Mouse (Mus musculus): ENCODE results near the gene Xirp1. TPM values are rescaled to one million over a fixed set of nuclear protein-coding genes. Genes with fewer than 3 reads are reported as not detected.
A peak's percentile ranks its signal among the peaks of the same experiment; 100 is the strongest.

The Xirp1 gene
- polyA plus RNA-seq, 1 experiment from 2014 or later = 0.25 TPM

GRCm38 (mm10) chr9:120000761-120001160 is 22.6 kb downstream of the Xirp1 start:
- no peak overlapping the region for H3K4me3 ChIP-seq
- no peak overlapping the region for H3K4me2 ChIP-seq (replicated peaks)
- H3K27ac ChIP-seq = no peak overlapping the region
- H3K36me3 ChIP-seq = no peaks in the 10 kb centered on the region
- H3K4me1 ChIP-seq = peaks cover 6% of the 10 kb centered on the region; the same call in 1 of the 2 replicates
- no peak overlapping the region for H3K9ac ChIP-seq
- no peak for ATAC-seq (ENCODE audit: low FRiP score, low read depth)
- H3K9me3 ChIP-seq = no peaks in the 10 kb centered on the region
- H3K27me3 ChIP-seq (replicated peaks) = peaks cover 6% of the 10 kb centered on the region; the same call in 1 of the 2 replicates
- WGBS = 84% methylated on average over 5 of the region's 5 CpGs

- no peak overlapping the region for H3K9ac ChIP-seq
These were observed 23.8 kb downstream of the Xirp1 start for GRCm38 (mm10) chr9:119999636-120000035.

GRCm38 (mm10) chr9:119998776-119999175 is 24.6 kb downstream of the Xirp1 start:
- H3K4me2 ChIP-seq (replicated peaks) = no peak overlapping the region
- H3K27me3 ChIP-seq (replicated peaks) = peaks cover 6% of the 10 kb centered on the region; the same call in 1 of the 2 replicates
- 85% methylated on average over 1 of the region's 1 CpGs for WGBS
- ATAC-seq (ENCODE audit: low FRiP score, low read depth) = no peak
- no peaks in the 10 kb centered on the region for H3K36me3 ChIP-seq
- no peaks in the 10 kb centered on the region for H3K9me3 ChIP-seq
- no peak overlapping the region for H3K27ac ChIP-seq
- peaks cover 6% of the 10 kb centered on the region; the same call in 1 of the 2 replicates for H3K4me1 ChIP-seq
- H3K4me3 ChIP-seq = no peak overlapping the region
- no peak overlapping the region for H3K9ac ChIP-seq

More at GRCm38 (mm10) chr9:119999636-120000035, 23.8 kb downstream of the Xirp1 start:
- whole genome bisulfite sequencing = 78% methylated on average over 6 of the region's 6 CpGs
- Histone ChIP-seq H3K27ac (no peak overlapping the region), H3K9me3 (no peaks in the 10 kb centered on the region), H3K4me2 (replicated peaks) (no peak overlapping the region), H3K27me3 (replicated peaks) (peaks cover 6% of the 10 kb centered on the region; the same call in 1 of the 2 replicates), H3K36me3 (no peaks in the 10 kb centered on the region), H3K4me3 (no peak overlapping the region), H3K4me1 (peaks cover 6% of the 10 kb centered on the region; the same call in 1 of the 2 replicates)
- ATAC-seq (ENCODE audit: low FRiP score, low read depth) = no peak

GRCm38 (mm10) chr9:119996080-119996479 is 27.3 kb downstream of the Xirp1 start:
- WGBS = 90% methylated on average over 4 of the region's 4 CpGs
- no peak overlapping the region for H3K27ac ChIP-seq
- H3K4me1 ChIP-seq = no peaks in the 10 kb centered on the region
- no peak overlapping the region for H3K4me3 ChIP-seq
- H3K9ac ChIP-seq = no peak overlapping the region
- H3K27me3 ChIP-seq (replicated peaks) = peaks cover 6% of the 10 kb centered on the region; the same call in 1 of the 2 replicates
- ATAC-seq (ENCODE audit: low FRiP score, low read depth) = no peak
- no peak overlapping the region for H3K4me2 ChIP-seq (replicated peaks)
- H3K9me3 ChIP-seq = no peaks in the 10 kb centered on the region
- H3K36me3 ChIP-seq = no peaks in the 10 kb centered on the region

- H3K9ac ChIP-seq = no peak overlapping the region
- H3K4me3 ChIP-seq = no peak overlapping the region
- no peaks in the 10 kb centered on the region for H3K4me1 ChIP-seq
- H3K9me3 ChIP-seq = no peaks in the 10 kb centered on the region
- H3K36me3 ChIP-seq = no peaks in the 10 kb centered on the region
- H3K4me2 ChIP-seq (replicated peaks) = no peak overlapping the region
- no peak overlapping the region for H3K27ac ChIP-seq
- no peaks in the 10 kb centered on the region for H3K27me3 ChIP-seq (replicated peaks)
- WGBS = 79% methylated on average over 7 of the region's 7 CpGs
- ATAC-seq (ENCODE audit: low FRiP score, low read depth) = no peak
These were observed 29.2 kb downstream of the Xirp1 start for GRCm38 (mm10) chr9:119994207-119994606.

- H3K9ac ChIP-seq = no peak overlapping the region
- no peak overlapping the region for H3K4me2 ChIP-seq (replicated peaks)
- H3K4me3 ChIP-seq = no peak overlapping the region
- WGBS = 82% methylated on average over 10 of the region's 10 CpGs
- H3K36me3 ChIP-seq = no peaks in the 10 kb centered on the region
- no peak for ATAC-seq (ENCODE audit: low FRiP score, low read depth)
- H3K9me3 ChIP-seq = no peaks in the 10 kb centered on the region
- H3K27ac ChIP-seq = no peak overlapping the region
- no peaks in the 10 kb centered on the region for H3K4me1 ChIP-seq
- no peaks in the 10 kb centered on the region for H3K27me3 ChIP-seq (replicated peaks)
These were observed 30.1 kb downstream of the Xirp1 start for GRCm38 (mm10) chr9:119993092-119993844.

GRCm38 (mm10) chr9:119991310-119991709 is 32.1 kb downstream of the Xirp1 start:
- Histone ChIP-seq H3K27me3 (replicated peaks) (no peaks in the 10 kb centered on the region), H3K9ac (no peak overlapping the region), H3K27ac (no peak overlapping the region), H3K9me3 (no peaks in the 10 kb centered on the region), H3K4me2 (replicated peaks) (no peak overlapping the region), H3K36me3 (no peaks in the 10 kb centered on the region), H3K4me3 (no peak overlapping the region), H3K4me1 (no peaks in the 10 kb centered on the region)
- no peak for ATAC-seq (ENCODE audit: low FRiP score, low read depth)
- WGBS = 23% methylated on average over 5 of the region's 5 CpGs

- H3K4me3 ChIP-seq = no peak overlapping the region
- WGBS = 37% methylated on average over 7 of the region's 7 CpGs
- H3K36me3 ChIP-seq = no peaks in the 10 kb centered on the region
- no peak overlapping the region for H3K9ac ChIP-seq
- no peak overlapping the region for H3K27ac ChIP-seq
- H3K4me1 ChIP-seq = peaks cover 9% of the 10 kb centered on the region
- no peaks in the 10 kb centered on the region for H3K9me3 ChIP-seq
- no peak overlapping the region for H3K4me2 ChIP-seq (replicated peaks)
- ATAC-seq (ENCODE audit: low FRiP score, low read depth) = no peak
- H3K27me3 ChIP-seq (replicated peaks) = peaks cover 7% of the 10 kb centered on the region
These were observed 35.1 kb downstream of the Xirp1 start for GRCm38 (mm10) chr9:119988304-119988703.

GRCm38 (mm10) chr9:119985881-119986574 is 37.4 kb downstream of the Xirp1 start:
- Histone ChIP-seq H3K36me3 (no peaks in the 10 kb centered on the region), H3K9ac (no peak overlapping the region), H3K4me1 (peaks cover 32% of the 10 kb centered on the region), H3K9me3 (no peaks in the 10 kb centered on the region), H3K4me3 (no peak overlapping the region), H3K4me2 (replicated peaks) (no peak overlapping the region), H3K27ac (no peak overlapping the region), H3K27me3 (replicated peaks) (peaks cover 13% of the 10 kb centered on the region)
- ATAC-seq (ENCODE audit: low FRiP score, low read depth) = no peak
- 76% methylated on average over 10 of the region's 10 CpGs for WGBS

- H3K36me3 ChIP-seq = no peaks in the 10 kb centered on the region
- H3K4me2 ChIP-seq (replicated peaks) = peak within 1 kb of the TSS; percentile 88
- H3K27ac ChIP-seq = no peak within 1 kb of the TSS
- H3K9ac ChIP-seq = peak within 1 kb of the TSS; percentile 56
- 8% methylated on average over 14 of the region's 14 CpGs for WGBS
- no peaks in the 10 kb centered on the region for H3K9me3 ChIP-seq
- peak within 1 kb of the TSS; percentile 56 for H3K4me3 ChIP-seq
- H3K27me3 ChIP-seq (replicated peaks) = peaks cover 13% of the 10 kb centered on the region
- ATAC-seq (ENCODE audit: low FRiP score, low read depth) = no peak
- H3K4me1 ChIP-seq = peaks cover 37% of the 10 kb centered on the region
These were observed 38.8 kb downstream of the Xirp1 start, which contains the start of gene Csrnp1 for GRCm38 (mm10) chr9:119984536-119985011. Csrnp1 (minus strand) TSS chr9:119984658.

GRCm38 (mm10) chr9:119983585-119984535 is 39.5 kb downstream of the Xirp1 start:
- peak; percentile 61 for ATAC-seq (ENCODE audit: low FRiP score, low read depth)
- H3K36me3 ChIP-seq = no peaks in the 10 kb centered on the region
- peaks cover 13% of the 10 kb centered on the region for H3K27me3 ChIP-seq (replicated peaks)
- H3K9ac ChIP-seq = peak overlapping the region; percentile 56
- no peaks in the 10 kb centered on the region for H3K9me3 ChIP-seq
- peak overlapping the region; percentile 88 for H3K4me2 ChIP-seq (replicated peaks)
- under 1% methylated on average over 76 of the region's 79 CpGs for WGBS
- peaks cover 37% of the 10 kb centered on the region for H3K4me1 ChIP-seq
- H3K27ac ChIP-seq = no peak overlapping the region
- peak overlapping the region; percentile 56 for H3K4me3 ChIP-seq
